Mouse (Mus musculus): Measurements from ENCODE around the gene Cyp2c23.

DNA sequence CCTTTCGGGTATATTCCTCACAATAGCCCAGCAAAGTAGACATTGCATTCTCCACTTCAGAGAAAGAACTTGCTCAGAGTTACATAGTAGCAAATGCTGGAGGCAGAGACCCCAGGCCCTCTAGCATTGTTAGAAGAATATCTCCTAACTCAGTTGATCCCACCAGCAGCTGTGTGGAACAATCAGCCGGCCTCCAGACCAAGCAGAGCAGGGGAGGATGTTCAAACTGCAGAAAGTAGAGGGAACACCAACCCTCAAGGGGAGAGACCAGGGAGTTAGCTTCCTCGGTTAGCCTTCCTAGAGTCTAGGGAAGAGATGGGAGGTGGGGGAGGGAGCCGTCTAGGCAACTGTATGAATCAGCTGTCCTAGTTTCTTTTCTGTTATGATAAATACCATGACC is 36.5 kb downstream of the Cyp2c23 start:
- no peak for TF ChIP-seq CTCF (IDR thresholded peaks at IDR 0.05; ENCODE audit: extremely low read depth, insufficient read depth, low read length)
- no peak for TF ChIP-seq POLR2A (IDR thresholded peaks at IDR 0.05; ENCODE audit: extremely low read depth, insufficient read depth, low read length)
